Mouse (Mus musculus): ENCODE results near the gene Prkg1.

DNA sequence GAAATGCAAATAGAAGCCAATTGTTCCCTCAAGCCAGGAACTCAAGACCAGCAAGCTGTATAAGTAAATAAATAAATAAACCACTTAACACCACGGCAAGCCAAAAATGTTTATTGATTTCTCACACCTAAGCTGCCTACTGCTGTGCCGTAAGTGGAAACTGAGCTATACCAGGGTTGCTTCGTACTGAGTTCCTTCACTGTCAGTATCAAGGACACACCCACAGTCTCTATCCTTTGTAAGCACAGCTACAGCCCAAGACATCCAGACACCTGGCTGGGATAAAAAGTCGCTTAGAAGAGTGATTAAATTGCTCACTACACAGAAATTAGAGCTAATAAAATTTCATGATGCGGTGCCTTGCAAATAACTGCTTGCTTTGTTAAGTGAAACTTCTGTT is 434.9 kb downstream of the Prkg1 start:
- TF ChIP-seq POLR2A (IDR thresholded peaks at IDR 0.05; ENCODE audit: low read depth, low read length) (no peak), CTCF (IDR thresholded peaks at IDR 0.05; ENCODE audit: borderline replicate concordance, insufficient read depth, low read length) (no peak)
